Mouse (Mus musculus): ENCODE data around the gene Endog. TPM values are rescaled to one million over a fixed set of nuclear protein-coding genes. Genes with fewer than 3 reads are reported as not detected.
A peak's percentile ranks its signal among the peaks of the same experiment; 100 is the strongest.
"Not testable (repeated sequence)": the region's sequence is repeated elsewhere in the genome, so short reads cannot be mapped to it uniquely, and the experiment has no call there.

Endog gene
- polyA plus RNA-seq, 1 experiment from 2014 or later = 21.9 TPM

GRCm38 (mm10) chr2:30151840-30152239, 19.5 kb upstream of the Endog start:
- WGBS = 81% methylated on average over 11 of the region's 11 CpGs
- peaks cover 49% of the 10 kb centered on the region for H3K36me3 ChIP-seq (ENCODE audit: control insufficient read depth, insufficient read depth, low read length)
- no peak overlapping the region for H3K4me2 ChIP-seq (ENCODE audit: low read depth, low read length)
- no peak overlapping the region for H3K4me3 ChIP-seq (ENCODE audit: low read depth, low read length)
- no peaks in the 10 kb centered on the region for H3K4me1 ChIP-seq (ENCODE audit: control insufficient read depth, insufficient read depth, low read length)
- H3K27me3 ChIP-seq (replicated peaks; ENCODE audit: control insufficient read depth, insufficient read depth, low read length) = no peaks in the 10 kb centered on the region
- H3K9ac ChIP-seq (ENCODE audit: low read depth, low read length) = no peak overlapping the region
- H3K9me3 ChIP-seq (ENCODE audit: control insufficient read depth, low read length) = no peaks in the 10 kb centered on the region
- ATAC-seq (ENCODE audit: low read depth) (no peak), DNase-seq (ENCODE audit: low spot score) (no peak)
- H3K27ac ChIP-seq (replicated peaks; ENCODE audit: low read depth, low read length) = no peak overlapping the region

- H3K27ac ChIP-seq (replicated peaks; ENCODE audit: low read depth, low read length) = no peak overlapping the region
- no peaks in the 10 kb centered on the region for H3K9me3 ChIP-seq (ENCODE audit: control insufficient read depth, low read length)
- H3K4me2 ChIP-seq (ENCODE audit: low read depth, low read length) = no peak overlapping the region
- no peak overlapping the region for H3K4me3 ChIP-seq (ENCODE audit: low read depth, low read length)
- WGBS = 78% methylated on average over 8 of the region's 8 CpGs
- no peak overlapping the region for H3K9ac ChIP-seq (ENCODE audit: low read depth, low read length)
- no peaks in the 10 kb centered on the region for H3K27me3 ChIP-seq (replicated peaks; ENCODE audit: control insufficient read depth, insufficient read depth, low read length)
- H3K36me3 ChIP-seq (ENCODE audit: control insufficient read depth, insufficient read depth, low read length) = peaks cover 41% of the 10 kb centered on the region
- DNase-seq (ENCODE audit: low spot score) (no peak), ATAC-seq (ENCODE audit: low read depth) (no peak)
- H3K4me1 ChIP-seq (ENCODE audit: control insufficient read depth, insufficient read depth, low read length) = no peaks in the 10 kb centered on the region
Measured at GRCm38 (mm10) chr2:30152616-30153015, 18.7 kb upstream of the Endog start.

GRCm38 (mm10) chr2:30159871-30160270, 11.4 kb upstream of the Endog start:
- H3K9me3 ChIP-seq (ENCODE audit: control insufficient read depth, low read length); H3K4me3 ChIP-seq (ENCODE audit: low read depth, low read length); DNase-seq (ENCODE audit: low spot score); ATAC-seq (ENCODE audit: low read depth); H3K36me3 ChIP-seq (ENCODE audit: control insufficient read depth, insufficient read depth, low read length); H3K4me1 ChIP-seq (ENCODE audit: control insufficient read depth, insufficient read depth, low read length); H3K4me2 ChIP-seq (ENCODE audit: low read depth, low read length); H3K9ac ChIP-seq (ENCODE audit: low read depth, low read length); H3K27ac ChIP-seq (replicated peaks; ENCODE audit: low read depth, low read length); H3K27me3 ChIP-seq (replicated peaks; ENCODE audit: control insufficient read depth, insufficient read depth, low read length): not testable (repeated sequence)
- WGBS = 88% methylated on average over 4 of the region's 10 CpGs

GRCm38 (mm10) chr2:30161809-30162208, 9.5 kb upstream of the Endog start:
- no peaks in the 10 kb centered on the region for H3K4me1 ChIP-seq (ENCODE audit: control insufficient read depth, insufficient read depth, low read length)
- DNase-seq (ENCODE audit: low spot score) = peak; percentile 38
- no peaks in the 10 kb centered on the region for H3K36me3 ChIP-seq (ENCODE audit: control insufficient read depth, insufficient read depth, low read length)
- no peaks in the 10 kb centered on the region for H3K27me3 ChIP-seq (replicated peaks; ENCODE audit: control insufficient read depth, insufficient read depth, low read length)
- ATAC-seq (ENCODE audit: low read depth) = no peak
- H3K4me3 ChIP-seq (ENCODE audit: low read depth, low read length) = no peak overlapping the region
- no peak overlapping the region for H3K9ac ChIP-seq (ENCODE audit: low read depth, low read length)
- H3K27ac ChIP-seq (replicated peaks; ENCODE audit: low read depth, low read length) = no peak overlapping the region
- H3K9me3 ChIP-seq (ENCODE audit: control insufficient read depth, low read length) = peaks cover 12% of the 10 kb centered on the region
- no peak overlapping the region for H3K4me2 ChIP-seq (ENCODE audit: low read depth, low read length)

GRCm38 (mm10) chr2:30164340-30164932, 6.9 kb upstream of the Endog start:
- Histone ChIP-seq H3K9me3 (ENCODE audit: control insufficient read depth, low read length) (peaks cover 12% of the 10 kb centered on the region), H3K4me1 (ENCODE audit: control insufficient read depth, insufficient read depth, low read length) (no peaks in the 10 kb centered on the region), H3K27me3 (replicated peaks; ENCODE audit: control insufficient read depth, insufficient read depth, low read length) (no peaks in the 10 kb centered on the region), H3K9ac (ENCODE audit: low read depth, low read length) (no peak overlapping the region), H3K4me3 (ENCODE audit: low read depth, low read length) (no peak overlapping the region), H3K27ac (replicated peaks; ENCODE audit: low read depth, low read length) (no peak overlapping the region), H3K4me2 (ENCODE audit: low read depth, low read length) (no peak overlapping the region), H3K36me3 (ENCODE audit: control insufficient read depth, insufficient read depth, low read length) (no peaks in the 10 kb centered on the region)
- DNase-seq (ENCODE audit: low spot score) = no peak
- ATAC-seq (ENCODE audit: low read depth) = no peak
- WGBS = 37% methylated on average over 8 of the region's 9 CpGs

- no peak for DNase-seq (ENCODE audit: low spot score)
- peaks cover 12% of the 10 kb centered on the region for H3K9me3 ChIP-seq (ENCODE audit: control insufficient read depth, low read length)
- no peak for ATAC-seq (ENCODE audit: low read depth)
- no peaks in the 10 kb centered on the region for H3K36me3 ChIP-seq (ENCODE audit: control insufficient read depth, insufficient read depth, low read length)
- H3K4me1 ChIP-seq (ENCODE audit: control insufficient read depth, insufficient read depth, low read length) = no peaks in the 10 kb centered on the region
- H3K27me3 ChIP-seq (replicated peaks; ENCODE audit: control insufficient read depth, insufficient read depth, low read length) = no peaks in the 10 kb centered on the region
- WGBS = 62% methylated on average over 4 of the region's 4 CpGs
- H3K27ac ChIP-seq (replicated peaks; ENCODE audit: low read depth, low read length) = no peak overlapping the region
- H3K9ac ChIP-seq (ENCODE audit: low read depth, low read length) = no peak overlapping the region
- H3K4me3 ChIP-seq (ENCODE audit: low read depth, low read length) = no peak overlapping the region
- H3K4me2 ChIP-seq (ENCODE audit: low read depth, low read length) = no peak overlapping the region
Measured at GRCm38 (mm10) chr2:30166677-30167076, 4.6 kb upstream of the Endog start.

GRCm38 (mm10) chr2:30171997-30172382, 697 bp downstream of the Endog start:
- DNase-seq (ENCODE audit: low spot score) (peak; percentile 26), ATAC-seq (ENCODE audit: low read depth) (peak; percentile 34; the same call in 1 of the 2 replicates)
- Histone ChIP-seq H3K27ac (replicated peaks; ENCODE audit: low read depth, low read length) (peak overlapping the region; percentile 84), H3K36me3 (ENCODE audit: control insufficient read depth, insufficient read depth, low read length) (peaks cover 40% of the 10 kb centered on the region), H3K4me2 (ENCODE audit: low read depth, low read length) (peak overlapping the region; percentile 93), H3K9me3 (ENCODE audit: control insufficient read depth, low read length) (no peaks in the 10 kb centered on the region), H3K9ac (ENCODE audit: low read depth, low read length) (peak overlapping the region; percentile 77), H3K27me3 (replicated peaks; ENCODE audit: control insufficient read depth, insufficient read depth, low read length) (no peaks in the 10 kb centered on the region), H3K4me1 (ENCODE audit: control insufficient read depth, insufficient read depth, low read length) (peaks cover 4% of the 10 kb centered on the region), H3K4me3 (ENCODE audit: low read depth, low read length) (peak overlapping the region; percentile 67)
- WGBS = under 1% methylated on average over 11 of the region's 19 CpGs

- Histone ChIP-seq H3K27ac (replicated peaks; ENCODE audit: low read depth, low read length) (no peak overlapping the region), H3K27me3 (replicated peaks; ENCODE audit: control insufficient read depth, insufficient read depth, low read length) (no peaks in the 10 kb centered on the region), H3K9ac (ENCODE audit: low read depth, low read length) (no peak overlapping the region), H3K4me3 (ENCODE audit: low read depth, low read length) (no peak overlapping the region), H3K36me3 (ENCODE audit: control insufficient read depth, insufficient read depth, low read length) (peaks cover 40% of the 10 kb centered on the region), H3K4me2 (ENCODE audit: low read depth, low read length) (no peak overlapping the region), H3K4me1 (ENCODE audit: control insufficient read depth, insufficient read depth, low read length) (peaks cover 11% of the 10 kb centered on the region), H3K9me3 (ENCODE audit: control insufficient read depth, low read length) (no peaks in the 10 kb centered on the region)
- 95% methylated on average over 20 of the region's 20 CpGs for WGBS
- no peak for ATAC-seq (ENCODE audit: low read depth)
- DNase-seq (ENCODE audit: low spot score) = no peak
Measured at GRCm38 (mm10) chr2:30173541-30174240, 2.4 kb downstream of the Endog start.

- no peak for ATAC-seq (ENCODE audit: low read depth)
- Histone ChIP-seq H3K4me2 (ENCODE audit: low read depth, low read length) (no peak overlapping the region), H3K9ac (ENCODE audit: low read depth, low read length) (no peak overlapping the region), H3K27ac (replicated peaks; ENCODE audit: low read depth, low read length) (no peak overlapping the region), H3K27me3 (replicated peaks; ENCODE audit: control insufficient read depth, insufficient read depth, low read length) (no peaks in the 10 kb centered on the region), H3K9me3 (ENCODE audit: control insufficient read depth, low read length) (no peaks in the 10 kb centered on the region), H3K36me3 (ENCODE audit: control insufficient read depth, insufficient read depth, low read length) (peaks cover 40% of the 10 kb centered on the region), H3K4me1 (ENCODE audit: control insufficient read depth, insufficient read depth, low read length) (peaks cover 11% of the 10 kb centered on the region), H3K4me3 (ENCODE audit: low read depth, low read length) (no peak overlapping the region)
- DNase-seq (ENCODE audit: low spot score) = no peak
- WGBS = 86% methylated on average over 8 of the region's 8 CpGs
Measured at GRCm38 (mm10) chr2:30175897-30176296, 4.6 kb downstream of the Endog start.

Data from embryonic facial prominence, embryonic 14.5 days (tissue).